Mouse (Mus musculus) MEL (cell line): ENCODE measurements around the gene Spns1.

Source experiments
- EP300 ChIP-seq, 2 experiments: IDR thresholded peaks; 2 replicates each; pipeline ENCODE4 v1.6.1; 2011; ENCODE audit warnings: improper control_type of control experiment in 2 of 2, low read length in 2 of 2, low read depth in 1 of 2, mild to moderate bottlenecking in 1 of 2
- RAD21 ChIP-seq: IDR thresholded peaks from 2 replicates; pipeline ENCODE4 v1.6.1; 2011; ENCODE audit warnings: mild to moderate bottlenecking, low read depth, low read length, improper control_type of control experiment

- TF ChIP-seq RAD21 (no peak), EP300 (IDR thresholded peaks at IDR 0.05; ENCODE audit: low read depth in 1 of 2, low read length in 2 of 2) (no peak)
These were observed 18.8 kb downstream of the Spns1 start for GRCm38 (mm10) chr7:126358413-126358812.
